Mouse (Mus musculus): ENCODE results near the gene Itpr2.

DNA sequence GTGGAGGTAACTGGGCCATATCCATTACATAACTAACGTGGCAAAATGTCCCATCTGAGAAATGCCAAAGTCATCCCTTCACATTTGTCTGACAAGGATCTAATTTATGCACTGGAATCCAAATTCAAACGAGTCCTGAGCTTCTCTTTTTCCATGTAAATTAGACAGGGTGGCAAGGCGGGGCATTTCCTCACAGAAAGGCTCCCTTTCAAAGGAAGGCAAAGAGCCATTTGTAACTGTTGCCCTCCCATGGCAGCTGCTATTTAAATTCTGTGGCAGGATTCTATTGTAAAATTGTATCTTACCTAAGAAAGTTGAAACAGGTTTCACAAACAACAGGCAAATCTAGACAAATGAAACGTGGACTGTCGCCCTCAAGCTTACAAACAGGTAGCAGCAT, 43.6 kb downstream of the Itpr2 start:
- TF ChIP-seq CTCF (IDR thresholded peaks at IDR 0.05; ENCODE audit: borderline replicate concordance, insufficient read depth, low read depth, low read length) (no peak), POLR2A (IDR thresholded peaks at IDR 0.05; ENCODE audit: borderline replicate concordance, insufficient read depth, low read length) (no peak)

Data from cerebellum, adult 2 months (tissue).